Mouse (Mus musculus): ENCODE measurements around the gene Cabp7.
"Not testable (repeated sequence)": the region's sequence is repeated elsewhere in the genome, so short reads cannot be mapped to it uniquely, and the experiment has no call there.

Gene Cabp7

GRCm38 (mm10) chr11:4750263-4750662 is 3.7 kb upstream of the Cabp7 start:
- peak; percentile 78 for DNase-seq (ENCODE audit: extremely low spot score, low spot score)

DNA sequence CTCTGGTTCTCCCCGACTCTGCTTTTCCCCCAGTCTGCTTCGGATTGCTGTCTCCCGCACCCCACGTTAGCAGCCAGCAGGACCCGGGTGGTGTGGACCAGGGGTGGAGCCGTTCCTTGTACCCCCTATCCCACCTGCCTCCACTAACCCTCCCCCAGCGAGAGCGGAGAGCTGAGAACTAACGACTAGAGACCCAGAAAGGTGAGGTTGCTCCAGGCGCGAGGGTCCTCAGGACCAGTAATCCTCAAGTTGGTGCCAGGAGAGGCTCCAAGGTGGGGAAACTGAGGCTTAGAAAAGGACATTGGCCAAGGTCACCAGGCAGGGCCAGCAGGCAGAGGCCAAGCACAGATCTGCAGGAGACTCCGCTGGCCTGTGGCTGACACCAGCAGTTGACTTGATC is 707 bp upstream of the Cabp7 start:
- peak; percentile 50 for DNase-seq (ENCODE audit: extremely low spot score, low spot score)

- peak; percentile 50 for DNase-seq (ENCODE audit: extremely low spot score, low spot score)
These were observed 609 bp downstream of the Cabp7 start for GRCm38 (mm10) chr11:4745969-4746368.

DNA sequence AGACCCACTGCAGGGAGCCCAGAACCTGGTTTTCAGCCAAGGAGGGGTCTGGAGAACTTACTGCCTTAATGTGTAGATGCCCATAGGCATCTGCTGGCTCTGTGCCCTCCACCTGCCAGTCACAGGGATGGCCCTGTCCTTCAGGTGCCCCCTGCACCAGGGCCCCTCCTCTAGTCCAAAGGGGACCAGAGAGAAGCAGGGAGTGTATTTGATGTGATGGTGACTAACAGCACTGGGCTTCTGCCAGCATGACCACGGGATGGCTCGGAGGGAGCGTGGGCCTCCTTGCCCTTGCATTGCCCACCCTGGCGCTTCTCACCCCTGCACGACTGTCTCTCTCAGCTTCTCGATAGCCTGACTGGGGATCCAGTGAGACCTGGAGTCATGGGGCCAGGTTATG is 1.9 kb downstream of the Cabp7 start:
- no peak for DNase-seq (ENCODE audit: extremely low spot score, low spot score)

GRCm38 (mm10) chr11:4740785-4741184 is 5.8 kb downstream of the Cabp7 start:
- DNase-seq (ENCODE audit: extremely low spot score, low spot score): no peak

DNA sequence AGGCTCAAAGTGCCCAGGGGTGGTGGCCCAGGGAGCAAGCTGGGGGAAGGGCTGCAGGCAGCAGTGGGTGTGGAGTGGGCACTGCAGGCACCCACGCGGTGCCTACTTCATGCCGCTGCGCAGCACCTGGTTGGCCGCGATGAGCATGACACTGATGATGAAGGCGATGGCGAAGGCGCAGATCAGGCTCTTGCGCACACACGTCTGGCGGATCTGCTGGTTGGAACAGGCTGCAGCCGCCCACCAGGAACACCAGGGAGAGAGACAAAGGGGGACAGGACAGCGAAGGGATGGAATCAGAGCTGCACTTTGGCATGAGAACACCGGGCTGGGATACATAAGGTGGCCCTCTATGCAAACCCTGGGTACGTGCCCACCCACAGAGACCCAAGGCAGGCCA is 7.9 kb downstream of the Cabp7 start:
- no peak for DNase-seq (ENCODE audit: extremely low spot score, low spot score)

DNA sequence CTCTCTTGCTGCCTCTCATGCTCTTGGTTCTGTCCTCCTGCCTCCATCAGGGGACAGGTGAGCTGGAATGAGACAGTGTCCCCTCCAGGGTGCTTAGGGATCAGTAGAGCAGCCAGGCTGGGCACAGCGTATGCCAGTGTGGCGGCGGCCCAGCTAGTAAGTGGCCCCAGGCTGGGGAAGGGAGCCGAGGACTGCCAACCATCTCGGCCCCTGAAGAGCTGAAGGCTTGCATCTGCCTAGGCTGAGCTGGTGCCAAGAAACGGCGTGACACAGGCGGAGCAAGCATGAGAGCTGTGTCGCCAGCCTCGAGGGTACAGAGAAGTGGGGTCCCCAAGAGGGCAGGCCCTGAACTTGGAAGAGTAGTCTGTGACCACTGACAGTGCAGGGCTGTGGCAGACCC is 8.9 kb downstream of the Cabp7 start:
- no peak for DNase-seq (ENCODE audit: extremely low spot score, low spot score)

DNA sequence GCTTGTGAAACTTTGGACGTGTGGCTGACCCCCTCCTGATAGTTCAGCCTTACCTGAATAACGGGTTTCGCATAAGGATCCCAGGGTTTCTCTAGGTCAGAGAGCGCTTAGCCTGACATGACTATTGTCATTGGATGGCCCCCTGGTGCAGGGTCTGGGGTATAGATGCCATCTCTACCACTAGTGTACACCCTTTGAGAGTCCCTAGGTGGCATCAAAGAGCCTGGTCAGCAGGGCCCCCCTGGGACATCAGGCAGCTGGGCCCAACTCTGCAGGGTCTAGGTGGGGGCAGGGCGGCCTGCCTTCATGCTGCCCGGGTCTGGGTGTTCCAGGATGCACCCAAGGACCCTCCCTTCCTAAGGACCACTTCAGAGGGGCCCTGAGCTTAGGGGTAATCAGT is 10.2 kb downstream of the Cabp7 start:
- DNase-seq (ENCODE audit: extremely low spot score, low spot score): no peak

DNA sequence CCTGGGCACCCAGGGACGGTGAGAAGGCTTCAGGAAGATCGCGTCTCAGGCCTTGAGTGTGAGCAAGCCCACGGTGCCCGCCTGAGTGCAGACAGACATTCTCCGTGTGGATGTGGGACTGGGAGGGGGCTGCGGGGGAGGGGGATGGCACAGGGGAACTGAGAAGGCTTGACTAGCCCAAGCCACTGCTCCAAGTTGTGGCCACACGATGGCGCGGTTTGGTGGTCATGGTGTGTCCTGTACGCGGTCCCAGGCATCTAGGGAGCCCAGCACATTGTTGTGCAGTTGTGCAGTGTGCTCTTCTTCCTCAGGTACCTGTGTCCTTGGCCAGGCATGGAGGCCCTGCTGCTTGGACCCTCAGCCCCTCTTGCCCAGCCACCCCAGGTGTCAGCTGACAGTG is 12.4 kb downstream of the Cabp7 start:
- no peak for DNase-seq (ENCODE audit: extremely low spot score, low spot score)

- no peak for DNase-seq (ENCODE audit: extremely low spot score, low spot score)
These were observed 14.8 kb downstream of the Cabp7 start for GRCm38 (mm10) chr11:4731781-4732180.

GRCm38 (mm10) chr11:4730913-4731312 is 15.7 kb downstream of the Cabp7 start:
- DNase-seq (ENCODE audit: extremely low spot score, low spot score): no peak

DNA sequence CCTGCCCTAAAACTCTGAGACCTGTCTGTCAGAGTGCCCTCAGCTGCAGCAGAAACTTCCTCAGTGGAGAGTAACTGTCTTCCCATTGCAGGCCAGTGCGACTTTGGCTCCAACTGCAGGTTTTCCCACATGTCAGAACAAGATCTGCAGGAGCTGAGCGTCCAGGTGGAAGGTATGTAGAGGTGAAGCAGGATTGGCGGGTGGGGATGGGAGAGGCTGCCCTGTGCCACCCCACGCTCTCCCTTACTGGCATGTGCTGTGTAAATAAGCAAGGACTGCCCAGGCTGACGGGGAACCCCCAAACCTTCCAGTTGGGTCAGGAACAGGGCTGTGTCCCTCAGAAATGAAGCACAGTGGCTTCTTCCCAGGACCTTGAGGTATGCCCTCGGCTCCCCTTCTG is 16.5 kb downstream of the Cabp7 start:
- DNase-seq (ENCODE audit: extremely low spot score, low spot score): no peak

DNA sequence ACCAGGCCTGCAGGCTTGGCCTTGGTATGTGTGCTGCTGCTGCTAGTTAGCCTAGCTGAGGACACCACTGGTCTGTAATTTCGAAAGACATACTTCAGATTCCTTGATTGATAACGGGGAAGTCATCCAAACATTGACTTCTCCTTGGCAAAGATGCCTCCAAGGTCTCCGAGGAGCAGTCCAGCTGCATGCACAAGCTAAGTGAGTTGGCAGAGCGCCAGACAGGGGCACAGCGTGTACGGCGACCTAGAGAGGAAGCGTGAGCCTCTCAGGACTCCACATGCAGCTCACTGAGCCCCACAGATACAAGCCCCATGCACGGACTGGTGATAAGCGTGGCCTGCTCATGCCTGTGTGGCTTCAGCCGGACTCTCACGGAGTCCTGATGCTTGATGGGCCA is 17.0 kb downstream of the Cabp7 start:
- no peak for DNase-seq (ENCODE audit: extremely low spot score, low spot score)

DNA sequence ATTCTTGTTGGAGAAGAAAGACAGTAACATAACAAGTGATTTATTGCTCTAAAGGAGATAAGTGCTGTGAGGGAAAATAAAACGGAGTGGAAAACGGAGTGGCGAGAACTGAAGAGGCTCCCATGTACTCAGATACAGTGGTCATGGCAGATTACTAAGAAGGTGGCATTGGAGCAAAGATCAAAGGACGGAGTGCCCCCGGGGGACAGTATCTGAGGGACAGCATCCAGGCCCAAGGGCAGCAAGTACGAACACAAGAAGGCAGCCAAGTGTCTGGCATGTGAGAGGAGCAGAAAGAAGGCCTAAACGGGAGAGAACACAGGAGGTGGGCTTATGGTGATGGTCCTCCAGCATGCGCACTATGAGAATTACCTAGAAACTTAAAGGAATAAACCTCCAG is 24.9 kb downstream of the Cabp7 start:
- no peak for DNase-seq (ENCODE audit: extremely low spot score, low spot score)

GRCm38 (mm10) chr11:4720900-4721580 is 25.5 kb downstream of the Cabp7 start:
- DNase-seq (ENCODE audit: extremely low spot score, low spot score): no peak

DNA sequence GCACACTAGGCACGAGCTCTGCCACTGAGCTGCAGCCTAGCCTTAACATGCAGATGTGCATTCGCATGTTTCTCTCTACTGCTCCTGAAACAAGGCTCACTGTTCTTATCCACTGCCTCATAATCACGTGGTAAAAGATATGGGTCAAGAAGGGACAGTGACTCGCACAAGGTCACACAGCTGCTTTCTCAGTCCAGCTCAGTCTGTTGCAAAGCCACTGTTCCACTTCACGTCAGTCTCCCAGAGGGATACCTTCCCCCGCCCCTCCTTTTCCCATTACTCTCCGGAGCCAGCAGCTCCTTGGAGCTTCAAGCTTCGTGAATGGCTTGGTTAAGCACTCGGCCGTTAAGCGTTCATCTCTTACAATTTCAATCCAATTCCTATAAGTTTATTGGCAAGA is 26.2 kb downstream of the Cabp7 start:
- no peak for DNase-seq (ENCODE audit: extremely low spot score, low spot score)

- DNase-seq (ENCODE audit: extremely low spot score, low spot score): no peak
These were observed 26.6 kb downstream of the Cabp7 start for GRCm38 (mm10) chr11:4719961-4720360.

DNA sequence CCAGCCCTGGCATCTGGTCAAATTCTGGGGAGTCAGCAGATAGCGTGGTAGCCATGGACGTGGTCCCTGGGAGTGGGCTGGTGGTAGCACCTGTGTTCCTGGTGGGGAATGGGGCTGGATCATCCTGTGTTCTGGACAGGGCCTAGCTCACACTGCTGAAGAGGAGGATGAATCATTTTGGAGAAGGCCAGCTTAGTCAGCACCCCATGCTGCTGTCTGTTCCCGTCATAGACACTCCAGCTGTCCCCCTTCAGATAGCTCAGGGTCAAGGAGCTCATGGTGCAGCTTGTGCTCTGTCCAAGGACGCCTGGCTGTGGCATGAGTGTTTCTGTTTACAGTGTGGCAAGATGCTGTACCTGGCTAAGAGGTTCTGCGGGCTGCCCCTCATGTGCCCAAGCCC is 28.0 kb downstream of the Cabp7 start:
- no peak for DNase-seq (ENCODE audit: extremely low spot score, low spot score)

DNA sequence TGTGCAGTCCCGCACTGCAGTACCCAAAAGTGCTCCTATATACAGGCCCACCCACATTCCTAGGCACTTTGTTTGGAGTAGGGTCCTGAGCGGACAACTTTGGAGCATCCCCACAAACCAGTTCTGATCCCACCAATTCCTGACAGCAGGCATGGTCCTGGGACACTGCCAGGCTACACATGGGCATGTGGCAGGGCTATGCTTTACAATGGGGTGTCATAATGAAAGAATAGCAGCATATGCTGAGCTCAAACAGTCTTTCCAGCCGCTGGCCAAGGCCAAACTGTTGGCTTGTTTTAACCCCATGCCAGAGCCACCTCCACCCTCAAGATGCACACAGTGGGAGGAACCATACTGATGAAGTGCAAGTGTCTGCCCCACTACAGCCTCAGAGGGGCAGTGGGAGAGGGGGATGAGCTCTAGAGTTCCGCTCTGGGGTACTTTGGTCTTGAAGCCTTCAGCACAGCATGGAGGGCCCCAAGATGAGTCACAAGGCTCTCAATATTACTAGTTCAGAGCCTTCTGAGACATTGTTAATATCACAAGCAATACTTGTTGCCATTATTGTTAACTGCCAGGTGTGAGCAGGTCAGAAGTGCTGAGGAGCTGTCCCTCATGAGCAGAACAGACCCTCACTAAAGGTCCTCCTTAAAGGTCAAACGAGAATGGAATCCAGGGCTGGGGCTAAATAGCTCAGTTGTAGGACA is 29.9 kb downstream of the Cabp7 start:
- no peak for DNase-seq (ENCODE audit: extremely low spot score, low spot score)

- no peak for DNase-seq (ENCODE audit: extremely low spot score, low spot score)
These were observed 31.0 kb downstream of the Cabp7 start for GRCm38 (mm10) chr11:4715596-4715995.

DNA sequence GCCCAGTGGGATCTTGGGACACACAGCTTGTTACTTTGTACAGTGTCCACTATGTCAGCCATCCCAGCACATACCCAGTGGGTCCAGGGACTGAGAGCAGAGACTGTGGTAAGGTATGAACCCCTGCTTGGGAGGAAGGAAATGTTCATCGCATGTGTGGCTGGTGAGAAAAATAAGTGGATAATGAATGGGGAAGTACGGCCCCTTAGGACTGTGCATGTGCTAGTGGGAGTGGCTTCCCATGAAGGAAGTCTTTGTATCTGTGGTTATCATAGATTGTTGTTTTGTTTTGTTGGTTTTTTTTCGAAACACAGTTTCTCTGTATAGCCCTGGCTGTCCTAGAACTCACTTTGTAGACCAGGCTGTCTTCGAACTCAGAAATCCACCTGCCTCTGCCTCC is 31.9 kb downstream of the Cabp7 start:
- no peak for DNase-seq (ENCODE audit: extremely low spot score, low spot score)

DNA sequence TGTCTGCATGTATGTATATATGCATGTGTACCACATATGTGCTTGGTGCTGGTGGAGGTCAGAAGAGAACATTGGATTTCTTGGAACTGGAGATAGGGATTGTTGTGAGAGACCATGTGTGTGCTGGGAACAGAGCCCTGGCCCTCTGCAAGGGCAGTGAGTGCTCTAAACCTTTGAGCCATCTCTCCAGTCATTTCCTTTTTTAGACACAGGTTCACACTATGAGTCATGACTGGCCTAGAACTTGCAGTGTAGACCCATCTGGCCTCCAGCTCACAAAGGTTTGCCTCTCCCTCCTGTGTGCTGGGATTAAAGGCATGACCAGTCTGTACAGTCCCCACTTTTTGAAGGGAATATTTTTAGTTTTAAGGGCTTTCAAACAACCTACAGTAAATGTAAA is 33.8 kb downstream of the Cabp7 start:
- no peak for DNase-seq (ENCODE audit: extremely low spot score, low spot score)

GRCm38 (mm10) chr11:4710188-4710587 is 36.4 kb downstream of the Cabp7 start:
- not testable (repeated sequence) for DNase-seq (ENCODE audit: extremely low spot score, low spot score)
